Mouse (Mus musculus): ENCODE measurements around the gene Galm.

Gene Galm

GRCm38 (mm10) chr17:80127331-80128251, at the start of gene Galm:
Gene Galm (plus strand): TSS chr17:80127471.
- DNase-seq, result peak; percentile 93

- DNase-seq, result no peak
These were observed 48.5 kb upstream of the Galm start for GRCm38 (mm10) chr17:80078726-80079125.

DNA sequence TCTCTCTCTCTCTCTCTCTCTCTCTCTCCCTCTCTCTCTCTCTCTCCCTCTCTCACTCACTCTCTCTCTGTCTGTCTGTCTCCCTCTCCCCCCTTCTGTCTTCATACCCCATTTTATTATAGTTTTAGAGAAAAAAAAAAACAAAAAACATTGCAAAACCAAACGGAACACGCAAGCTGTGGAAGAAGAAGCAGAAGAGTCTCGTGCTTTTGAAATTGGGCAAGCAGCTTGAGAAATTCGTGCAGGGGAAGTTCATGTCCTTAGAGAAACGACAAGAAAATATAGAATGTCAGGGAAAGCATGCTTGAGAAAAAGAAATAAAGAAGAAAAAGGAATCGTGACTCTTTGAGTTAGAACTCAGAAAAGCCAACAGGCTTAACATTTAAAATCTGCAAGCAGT, 44.0 kb upstream of the Galm start:
- DNase-seq, result no peak

GRCm38 (mm10) chr17:80084424-80084823, 42.8 kb upstream of the Galm start:
- DNase-seq, result no peak

- no peak for DNase-seq
These were observed 40.7 kb upstream of the Galm start for GRCm38 (mm10) chr17:80086591-80086990.

GRCm38 (mm10) chr17:80088168-80088567, 39.1 kb upstream of the Galm start:
- DNase-seq, result no peak

DNA sequence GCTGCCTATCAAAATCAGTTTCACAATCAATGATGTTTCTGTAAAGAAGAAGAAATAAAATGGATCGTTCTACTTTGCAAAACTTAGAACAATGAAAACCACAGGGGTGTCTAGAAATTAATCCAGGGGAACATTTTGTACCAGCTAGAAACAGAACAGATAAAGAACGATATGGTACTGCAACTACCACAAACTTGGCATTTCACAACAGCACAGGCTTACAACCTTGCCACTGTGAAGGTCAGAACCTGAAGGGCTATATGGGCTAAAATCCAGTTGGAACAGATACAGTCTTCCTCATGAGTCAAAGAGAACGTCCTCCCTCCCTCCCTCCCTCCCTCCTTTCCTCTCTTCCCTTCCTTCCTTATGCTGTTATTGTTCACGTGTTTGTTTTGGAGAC, 36.7 kb upstream of the Galm start:
- no peak for DNase-seq

GRCm38 (mm10) chr17:80091879-80092549, 35.3 kb upstream of the Galm start:
- no peak for DNase-seq

GRCm38 (mm10) chr17:80095254-80095899, 31.9 kb upstream of the Galm start:
- no peak for DNase-seq

DNA sequence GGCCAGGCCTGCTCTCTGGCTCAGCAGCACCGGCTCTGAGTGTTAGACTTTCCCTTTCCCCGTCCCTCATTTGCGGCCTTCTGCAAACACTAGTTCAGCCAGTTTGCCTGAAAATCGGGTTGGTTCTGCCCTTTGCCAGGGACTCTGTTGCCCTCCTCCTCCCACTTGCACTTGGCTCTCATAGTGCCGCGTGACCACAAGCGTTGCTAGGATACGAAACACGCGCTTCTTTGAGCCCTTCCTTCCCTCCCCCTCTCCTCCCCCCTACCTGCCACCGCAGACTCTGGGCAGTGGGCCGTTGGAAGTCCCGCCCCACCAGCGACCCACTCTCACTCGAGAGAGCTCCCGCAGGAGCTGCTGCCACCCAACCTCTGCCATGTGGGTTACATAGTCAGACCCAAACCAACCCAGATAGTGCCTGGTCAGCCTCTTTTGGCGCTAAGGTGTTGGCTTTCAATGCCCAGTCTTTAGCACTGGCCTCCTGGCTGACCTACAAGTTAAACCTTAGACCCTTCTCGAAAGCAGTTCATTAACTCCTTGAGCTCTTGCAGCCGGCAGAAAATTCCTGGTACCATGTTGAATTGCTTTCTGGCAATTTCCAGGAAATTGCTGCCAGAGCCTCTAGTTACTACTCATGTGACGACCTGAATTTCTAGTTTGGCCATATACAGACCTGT, 31.1 kb upstream of the Galm start:
- peak; percentile 92 for DNase-seq

- DNase-seq, result no peak
These were observed 30.6 kb upstream of the Galm start for GRCm38 (mm10) chr17:80096720-80097114.

DNA sequence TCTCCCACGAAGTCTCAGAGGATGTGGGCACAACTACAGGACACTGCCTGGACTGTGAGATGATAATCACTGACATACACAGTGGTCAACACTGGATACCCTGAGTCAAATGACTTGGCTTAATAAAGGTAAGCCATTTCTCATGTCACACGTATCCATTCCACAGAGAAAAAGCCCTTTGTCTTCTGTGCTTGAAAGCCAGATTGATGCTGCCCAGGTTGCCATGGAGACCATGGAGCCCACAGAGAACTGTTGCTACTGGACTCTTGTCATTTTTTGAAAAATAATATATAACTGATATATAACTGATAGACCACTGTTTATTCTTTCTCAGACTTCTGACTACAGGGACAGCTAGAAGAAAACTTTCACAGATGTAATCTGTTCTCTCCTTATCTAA, 30.1 kb upstream of the Galm start:
- DNase-seq, result no peak

DNA sequence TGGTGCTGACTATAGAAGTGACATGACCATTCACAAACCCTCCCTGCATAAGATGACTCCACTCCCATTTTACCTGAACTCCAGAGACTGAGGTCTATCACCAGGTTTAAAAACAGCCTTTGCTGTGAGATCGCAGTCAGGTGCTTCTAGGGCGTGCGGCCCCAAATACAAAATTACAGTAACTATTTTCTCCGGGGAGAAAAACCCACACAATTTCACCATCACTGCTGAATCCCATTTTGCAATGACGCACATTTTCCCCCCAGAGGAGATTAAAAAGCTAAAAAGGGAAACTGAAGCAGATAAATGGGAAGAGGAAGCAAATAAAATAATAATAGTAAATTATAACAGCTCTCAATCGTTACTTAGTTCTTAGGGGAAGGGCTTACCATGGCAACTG, 27.4 kb upstream of the Galm start:
- no peak for DNase-seq

- no peak for DNase-seq
These were observed 21.8 kb upstream of the Galm start for GRCm38 (mm10) chr17:80105348-80105978.

GRCm38 (mm10) chr17:80112665-80113305, 14.5 kb upstream of the Galm start:
- no peak for DNase-seq

- no peak for DNase-seq
These were observed 13.8 kb upstream of the Galm start for GRCm38 (mm10) chr17:80113468-80113867.

DNA sequence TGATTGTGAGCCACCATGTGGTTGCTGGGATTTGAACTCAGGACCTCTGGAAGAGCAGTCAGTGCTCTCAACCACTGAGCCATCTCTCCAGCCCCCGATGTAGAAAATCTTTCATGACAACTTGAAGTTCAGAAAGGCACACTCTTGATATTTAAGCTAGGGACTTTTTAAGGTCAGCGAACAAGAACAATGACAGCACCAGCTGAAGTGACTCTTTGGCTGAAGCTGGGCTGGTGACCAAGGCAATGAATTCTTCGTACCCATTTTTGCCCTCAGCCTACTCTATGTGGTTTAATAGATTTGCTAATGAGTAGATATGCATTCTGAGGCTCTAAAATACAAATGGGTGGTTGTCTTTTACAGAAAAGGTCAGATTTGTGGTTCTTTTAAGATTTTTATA, 6.9 kb upstream of the Galm start:
- no peak for DNase-seq

DNA sequence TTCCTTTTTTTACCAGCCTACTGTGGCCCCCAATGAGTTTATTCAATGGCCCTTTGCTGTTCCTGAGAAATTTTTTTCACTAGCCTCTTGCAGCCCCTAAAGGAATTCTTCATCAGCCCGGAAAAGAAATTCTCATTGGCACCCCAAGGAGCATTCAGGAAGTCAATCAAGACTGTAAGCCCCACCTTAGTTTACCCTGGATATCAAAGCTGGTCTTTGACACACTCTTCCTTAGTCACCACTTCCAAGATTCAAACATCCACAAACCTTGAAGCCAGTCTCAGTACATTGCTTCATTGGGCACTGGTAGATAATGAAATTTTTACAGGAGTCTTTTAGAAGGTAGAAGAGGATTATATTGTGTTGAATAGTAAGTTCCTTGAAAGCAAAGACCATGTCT, 5.4 kb upstream of the Galm start:
- no peak for DNase-seq

- DNase-seq, result peak; percentile 33
These were observed 2.1 kb upstream of the Galm start for GRCm38 (mm10) chr17:80124985-80125750.

GRCm38 (mm10) chr17:80126166-80126565, 1.1 kb upstream of the Galm start:
- no peak for DNase-seq

DNA sequence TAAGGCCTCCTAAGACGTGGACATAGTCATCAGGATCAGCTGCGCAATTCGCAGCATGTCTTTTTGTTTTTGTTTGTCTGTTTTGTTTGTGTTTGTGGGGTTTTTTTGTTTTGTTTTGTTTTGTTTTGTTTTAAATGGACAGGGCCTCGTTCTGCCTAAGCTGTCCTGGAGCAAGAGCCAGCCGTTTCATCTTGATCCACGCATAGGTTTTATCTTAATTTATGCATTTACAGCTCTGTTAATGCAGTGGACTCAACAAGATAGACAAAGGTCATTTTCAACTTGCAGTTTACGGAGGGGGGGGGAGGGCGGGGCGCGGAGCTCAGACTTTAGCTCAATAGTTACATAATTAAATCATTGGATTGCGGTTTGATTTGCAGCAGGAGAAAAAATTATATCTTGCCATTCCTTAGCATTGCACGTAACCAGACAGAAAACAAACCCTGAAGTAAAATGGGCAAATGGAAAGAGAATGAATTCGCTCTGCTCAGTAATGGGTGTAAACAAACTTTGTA, 1.3 kb downstream of the Galm start:
- peak; percentile 40 for DNase-seq

Data from kidney, adult 9 months (tissue).